Mouse (Mus musculus): ENCODE results near the gene Tshz2.

Tshz2 gene

DNA sequence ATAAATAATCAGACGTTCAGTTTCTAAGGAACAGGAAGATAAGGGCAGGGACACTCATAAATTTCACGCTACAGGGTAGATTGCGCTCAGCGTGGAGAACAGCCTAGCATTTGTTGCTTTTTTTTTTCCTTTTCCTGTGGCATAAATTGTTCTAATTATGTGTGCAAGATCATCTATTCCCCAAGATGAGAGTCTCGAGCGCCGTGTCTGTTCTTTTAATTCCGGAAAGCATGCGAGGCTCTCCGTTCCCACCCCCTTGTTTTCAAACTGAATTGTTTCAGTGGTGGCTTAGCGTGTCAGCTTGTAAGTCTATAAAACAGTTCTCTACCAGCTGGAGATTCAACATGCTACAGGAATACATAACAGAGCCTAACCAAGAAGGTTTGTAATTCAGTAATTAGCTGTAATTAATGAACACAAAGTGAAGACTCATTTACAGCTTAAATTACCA lies 404.0 kb downstream of the Tshz2 start:
- no peak for DNase-seq (ENCODE audit: low read depth in 1 of 2, low spot score in 2 of 2)

DNA sequence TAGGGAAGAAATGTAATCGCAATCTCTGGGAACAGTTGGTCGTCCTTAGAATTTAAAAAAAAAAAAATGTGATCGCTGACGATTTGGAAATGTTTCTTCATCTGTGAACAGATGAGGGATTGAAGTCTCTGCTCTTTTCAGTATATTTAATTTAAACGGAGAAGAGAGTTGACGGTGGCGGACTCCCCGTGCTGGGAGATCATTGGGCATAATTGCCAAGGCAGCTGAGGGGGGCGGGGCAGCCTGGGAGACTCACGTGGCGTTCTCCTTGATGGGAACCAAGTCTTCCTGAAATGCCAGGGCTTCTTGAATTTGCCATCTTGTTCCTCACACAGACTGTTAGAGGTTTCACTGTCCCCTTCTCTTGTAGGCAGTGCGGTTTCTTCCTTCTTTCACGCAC lies 404.5 kb downstream of the Tshz2 start:
- DNase-seq (ENCODE audit: low read depth in 1 of 2, low spot score in 2 of 2) = no peak

- DNase-seq (ENCODE audit: low read depth in 1 of 2, low spot score in 2 of 2) = no peak
Observed at GRCm38 (mm10) chr2:170039772-170040171, 407.0 kb downstream of the Tshz2 start.

GRCm38 (mm10) chr2:170041101-170041500 lies 408.3 kb downstream of the Tshz2 start:
- DNase-seq (ENCODE audit: low read depth in 1 of 2, low spot score in 2 of 2) = no peak

- no peak for DNase-seq (ENCODE audit: low read depth in 1 of 2, low spot score in 2 of 2)
Observed at GRCm38 (mm10) chr2:170042471-170043213, 409.8 kb downstream of the Tshz2 start.

DNA sequence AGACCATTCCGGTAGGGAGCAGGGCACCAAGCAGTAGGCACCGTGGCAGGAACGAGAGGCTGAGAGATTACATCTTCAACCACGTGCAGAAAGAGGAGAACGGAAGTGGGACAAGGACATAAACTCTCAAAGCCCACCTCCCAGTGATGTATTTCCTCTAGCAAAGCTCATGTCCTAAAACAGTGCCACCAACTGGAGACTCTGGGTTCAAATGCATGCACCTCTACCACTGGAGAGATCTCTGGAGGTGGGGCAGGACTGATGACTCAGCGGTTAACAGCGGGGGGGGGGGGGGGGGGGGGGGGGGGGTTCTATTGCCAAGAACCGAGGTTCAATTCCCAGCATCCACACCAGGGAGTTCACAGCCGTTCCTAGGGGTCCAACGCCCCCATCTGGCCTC lies 410.5 kb downstream of the Tshz2 start:
- no peak for DNase-seq (ENCODE audit: low read depth in 1 of 2, low spot score in 2 of 2)

GRCm38 (mm10) chr2:170045896-170046295 lies 413.1 kb downstream of the Tshz2 start:
- DNase-seq (ENCODE audit: low read depth in 1 of 2, low spot score in 2 of 2) = no peak

DNA sequence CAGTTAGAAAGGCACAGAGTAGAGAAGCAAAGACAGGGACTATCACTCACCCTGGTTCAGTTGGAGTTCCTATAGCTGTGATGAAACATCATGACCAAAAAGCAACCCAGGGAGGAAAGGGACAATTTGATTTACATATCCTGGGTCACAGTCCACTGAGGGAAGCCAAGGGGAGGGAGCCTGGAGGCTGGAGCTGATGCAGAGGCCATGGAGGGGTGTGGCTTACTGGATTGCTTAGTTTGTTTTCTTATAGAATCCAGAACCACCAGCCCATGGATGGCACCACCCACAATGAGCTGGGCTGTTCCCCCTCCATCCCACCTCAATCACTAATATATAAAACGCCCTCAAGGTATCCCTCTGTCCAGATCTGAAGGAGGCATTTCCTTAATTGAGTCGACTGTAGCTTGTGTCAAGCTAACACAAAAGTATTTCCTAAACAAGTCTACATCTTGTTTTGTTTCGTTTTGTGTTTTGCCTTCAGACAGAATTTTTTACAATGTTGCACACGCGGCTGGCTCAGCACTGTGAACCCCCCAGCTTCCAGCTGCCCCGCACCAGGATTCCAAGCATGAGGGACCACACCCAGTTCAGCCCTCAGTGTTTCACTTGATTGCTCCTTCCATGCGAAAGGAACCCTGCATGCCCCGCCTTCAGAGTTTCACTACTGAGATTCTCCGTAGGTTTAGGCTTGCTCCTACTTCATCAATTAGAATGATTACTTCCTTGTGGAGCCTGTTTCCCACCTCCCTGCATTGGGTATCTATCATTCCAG lies 413.7 kb downstream of the Tshz2 start:
- DNase-seq (ENCODE audit: low read depth in 1 of 2, low spot score in 2 of 2) = no peak

- DNase-seq (ENCODE audit: low read depth in 1 of 2, low spot score in 2 of 2) = no peak
Observed at GRCm38 (mm10) chr2:170048831-170049230, 416.0 kb downstream of the Tshz2 start.

GRCm38 (mm10) chr2:170050651-170051050 lies 417.8 kb downstream of the Tshz2 start:
- no peak for DNase-seq (ENCODE audit: low read depth in 1 of 2, low spot score in 2 of 2)

- no peak for DNase-seq (ENCODE audit: low read depth in 1 of 2, low spot score in 2 of 2)
Observed at GRCm38 (mm10) chr2:170051441-170051840, 418.6 kb downstream of the Tshz2 start.

DNA sequence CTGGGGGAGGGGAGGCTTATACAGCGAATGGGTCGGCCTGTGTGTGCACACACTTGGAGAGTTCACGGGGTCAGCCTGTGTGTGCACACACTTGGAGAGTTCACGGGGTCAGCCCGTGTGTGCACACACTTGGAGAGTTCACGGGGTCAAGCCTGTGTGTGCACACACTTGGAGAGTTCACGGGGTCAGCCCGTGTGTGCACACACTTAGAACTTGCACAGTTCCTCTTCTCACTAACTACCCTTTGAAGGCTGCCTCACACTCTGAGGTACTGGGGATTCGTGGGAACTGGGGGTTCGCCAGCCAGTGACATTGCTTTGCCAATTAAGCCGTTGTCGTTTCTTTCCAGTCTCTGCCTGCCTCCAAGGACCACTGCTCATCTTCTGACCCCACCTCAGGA lies 422.1 kb downstream of the Tshz2 start:
- no peak for DNase-seq (ENCODE audit: low read depth in 1 of 2, low spot score in 2 of 2)

- DNase-seq (ENCODE audit: low read depth in 1 of 2, low spot score in 2 of 2) = peak in 1 of 2 experiments; percentile 26
Observed at GRCm38 (mm10) chr2:170055413-170055812, 422.6 kb downstream of the Tshz2 start.

GRCm38 (mm10) chr2:170058774-170059173 lies 426.0 kb downstream of the Tshz2 start:
- no peak for DNase-seq (ENCODE audit: low read depth in 1 of 2, low spot score in 2 of 2)

DNA sequence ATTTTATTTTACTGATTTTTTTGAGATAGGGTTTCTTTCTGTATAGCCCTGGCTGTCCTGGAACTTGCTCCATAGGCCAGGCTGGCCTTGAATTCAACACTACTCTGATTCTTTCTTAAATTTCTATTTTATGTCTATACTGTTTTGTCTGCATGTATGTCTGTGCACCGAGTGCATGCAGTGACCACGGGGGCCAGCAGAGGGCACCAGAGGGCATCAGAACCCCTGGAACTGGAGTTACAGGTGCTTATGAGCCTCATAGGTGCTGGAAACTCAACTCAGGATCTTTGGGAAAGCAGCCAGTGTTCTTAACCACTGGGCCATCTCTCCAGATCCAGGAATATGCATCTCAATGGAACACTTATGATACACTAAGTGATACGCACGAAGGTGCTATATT lies 427.3 kb downstream of the Tshz2 start:
- DNase-seq (ENCODE audit: low read depth in 1 of 2, low spot score in 2 of 2) = peak in 1 of 2 experiments; percentile 8

DNA sequence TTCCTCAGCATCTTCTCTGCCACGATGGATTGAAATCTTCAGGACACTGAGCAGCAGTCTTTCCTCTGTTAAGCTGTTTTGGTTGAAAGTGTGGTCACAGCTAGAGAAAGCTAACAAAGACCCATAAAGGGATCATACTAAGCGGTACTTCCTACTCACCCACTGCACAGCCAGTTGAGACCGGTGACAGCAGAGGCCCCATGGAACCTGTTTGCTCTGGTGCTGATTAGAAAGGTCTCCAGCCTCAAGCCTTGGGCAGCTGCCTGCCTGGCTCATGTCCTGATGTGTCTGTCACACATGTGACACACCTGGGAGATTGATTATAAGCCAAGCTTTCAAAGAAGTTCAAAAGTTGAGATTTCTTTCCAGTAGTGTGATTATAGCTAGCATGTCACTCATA lies 429.6 kb downstream of the Tshz2 start:
- DNase-seq (ENCODE audit: low read depth in 1 of 2, low spot score in 2 of 2) = no peak

- DNase-seq (ENCODE audit: low read depth in 1 of 2, low spot score in 2 of 2) = no peak
Observed at GRCm38 (mm10) chr2:170069976-170070375, 437.2 kb downstream of the Tshz2 start.

- no peak for DNase-seq (ENCODE audit: low read depth in 1 of 2, low spot score in 2 of 2)
Observed at GRCm38 (mm10) chr2:170070641-170071241, 437.9 kb downstream of the Tshz2 start.

GRCm38 (mm10) chr2:170076941-170077490 lies 444.2 kb downstream of the Tshz2 start:
- no peak for DNase-seq (ENCODE audit: low read depth in 1 of 2, low spot score in 2 of 2)

GRCm38 (mm10) chr2:170078041-170078440 lies 445.2 kb downstream of the Tshz2 start:
- no peak for DNase-seq (ENCODE audit: low read depth in 1 of 2, low spot score in 2 of 2)

- DNase-seq (ENCODE audit: low read depth in 1 of 2, low spot score in 2 of 2) = no peak
Observed at GRCm38 (mm10) chr2:170078442-170079017, 445.7 kb downstream of the Tshz2 start.

Data from monocyte, adult 2 months (primary cell).